Mouse (Mus musculus) heart, adult 2 months (tissue): ENCODE data around the gene Prg2. TPM values are rescaled to one million over a fixed set of nuclear protein-coding genes. Genes with fewer than 3 reads are reported as not detected.

Source experiments
- DNase-seq, 2 experiments: peaks; one replicate each; pipeline ENCODE4 v3.0.0; 2021
- H3K27ac ChIP-seq: fragments of 200-600 bp; 2 replicates; pipeline ENCODE4 v1.8.1; 2022
- H3K27me3 ChIP-seq: fragments of 200-500 bp; 2 replicates; pipeline ENCODE4 v1.6.1; 2012; ENCODE audit warnings: mild to moderate bottlenecking, low read length, inconsistent platforms, mixed read lengths; ENCODE audit not compliant: control insufficient read depth, insufficient read depth
- H3K36me3 ChIP-seq: fragments of 200-500 bp; 2 replicates; pipeline ENCODE4 v1.6.1; 2012; ENCODE audit warnings: low read length, inconsistent platforms; ENCODE audit not compliant: control insufficient read depth, insufficient read depth
- H3K4me1 ChIP-seq: fragments of 200-500 bp; 2 replicates; pipeline ENCODE4 v1.6.1; 2011; ENCODE audit warnings: low read length; ENCODE audit not compliant: control insufficient read depth, insufficient read depth
- H3K4me3 ChIP-seq: fragments of 200-600 bp; 2 replicates; pipeline ENCODE4 v1.8.1; 2022
- H3K79me2 ChIP-seq: fragments of 200-500 bp; replicated peaks from 2 replicates; pipeline ENCODE4 v1.6.1; 2012; ENCODE audit warnings: mild to moderate bottlenecking, inconsistent platforms, low read length, moderate library complexity, mixed read lengths; ENCODE audit not compliant: control insufficient read depth, insufficient read depth
- H3K9ac ChIP-seq: fragments of 200-500 bp; 2 replicates; pipeline ENCODE4 v1.6.1; 2012; ENCODE audit warnings: low read depth, mild to moderate bottlenecking, control low read depth, inconsistent platforms, low read length, mixed read lengths
- CTCF ChIP-seq: fragments of 200-600 bp; IDR thresholded peaks from 2 replicates; pipeline ENCODE4 v1.8.1; 2022; ENCODE audit warnings: antibody characterized with exemption, mild to moderate bottlenecking, moderate library complexity
- EP300 ChIP-seq: fragments of 200-500 bp; IDR thresholded peaks from 2 replicates; pipeline ENCODE4 v1.6.1; 2011; ENCODE audit warnings: low read depth, low read length, control low read depth; ENCODE audit not compliant: insufficient read depth
- POLR2A ChIP-seq: fragments of 200-500 bp; IDR thresholded peaks from 2 replicates; pipeline ENCODE4 v1.6.1; 2011; ENCODE audit warnings: mild to moderate bottlenecking, low read depth, low read length, control low read depth; ENCODE audit not compliant: insufficient read depth
- WGBS: fragments of 180-500 bp; shearing (Covaris S2); methylation state at CpG from one replicate; pipeline ENCODE4 v1.1.7; 2018; 5-methylcytosine and 5-hydroxymethylcytosine counted together
- intact Hi-C: fragments of 180-260 bp; cut with DNase I; formaldehyde crosslinking; loops from one replicate; pipeline ENCODE4 v1.15.1; 2025
- long read RNA-seq: library from polyadenylated mRNA; stranded (forward); transcript quantifications from one replicate; pipeline ENCODE4 v2.0.0, GENCODE M21; 2021
- polyA plus RNA-seq: library from polyadenylated mRNA; depleted of rRNA; stranded (reverse); fragments of >200 nt; gene quantifications from 2 replicates; pipeline ENCODE4 v1.2.3, GENCODE M21; 2012; rRNA removed
- total RNA-seq, 2 experiments: library from RNA; stranded (reverse); gene quantifications; 2 replicates each; pipeline ENCODE4 v1.2.3; 2021

Prg2 gene
- total RNA-seq (not detected), polyA plus RNA-seq (0.14 and 0.44 TPM in 2 replicates)
- long read RNA-seq: 0 reads

GRCm38 (mm10) chr2:84980188-84980587, at the start of gene Prg2:
Gene Prg2 (plus strand): TSS chr2:84980461.
- Histone ChIP-seq H3K4me3 (no peak within 1 kb of the TSS), H3K79me2 (no peaks in the 10 kb centered on the region), H3K4me1 (no peaks in the 10 kb centered on the region), H3K27me3 (no peaks in the 10 kb centered on the region), H3K36me3 (no peaks in the 10 kb centered on the region), H3K27ac (no peak within 1 kb of the TSS), H3K9ac (no peak within 1 kb of the TSS)
- WGBS: 57% methylated on average over 1 of the region's 1 CpGs
- intact Hi-C loops: no loop called here
- no peak for TF ChIP-seq EP300
- DNase-seq: no peak

DNA sequence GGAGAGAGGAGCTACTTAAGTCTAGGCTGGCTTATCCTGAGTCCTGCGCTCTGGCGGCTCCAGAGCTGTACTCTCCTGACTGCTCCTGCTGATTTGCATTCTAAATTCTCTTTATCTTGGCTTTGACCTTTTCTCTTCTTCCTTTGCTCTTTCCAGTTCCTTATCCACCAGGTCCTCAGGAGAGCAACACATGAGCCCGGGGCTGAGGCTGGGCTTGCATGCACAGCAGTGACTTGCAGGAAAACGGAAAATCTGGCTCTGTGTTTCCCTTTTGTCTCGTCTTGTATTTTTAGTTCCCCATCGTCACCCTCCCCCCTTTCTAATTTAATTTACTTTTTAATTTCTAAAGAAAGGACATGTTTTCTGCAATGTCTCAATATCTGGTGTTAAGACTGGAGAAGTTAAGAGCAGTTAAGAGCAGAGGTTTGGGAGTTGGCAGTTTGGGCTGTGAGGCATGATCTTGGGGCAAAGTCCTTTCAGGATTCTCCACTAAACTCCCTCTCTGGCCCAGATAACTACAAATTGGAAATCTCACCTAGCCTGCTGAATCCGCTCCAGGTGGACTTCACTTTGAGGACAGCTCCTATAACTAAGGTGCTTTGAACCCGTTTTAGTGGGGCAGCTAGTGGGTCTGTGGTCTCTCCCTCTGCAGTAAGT, 46.1 kb upstream of the Prg2 start:
- intact Hi-C loops: no loop called here
- Histone ChIP-seq H3K4me1 (peaks cover 3% of the 10 kb centered on the region; the same call in 1 of the 2 replicates), H3K9ac (no peak overlapping the region), H3K4me3 (no peak overlapping the region), H3K79me2 (no peaks in the 10 kb centered on the region; the same call in 1 of the 2 replicates), H3K27me3 (no peaks in the 10 kb centered on the region), H3K36me3 (peaks cover 4% of the 10 kb centered on the region), H3K27ac (peak overlapping the region; percentile 47)
- WGBS: 49% methylated on average over 8 of the region's 8 CpGs
- DNase-seq: no peak
- TF ChIP-seq CTCF (no peak), EP300 (no peak), POLR2A (no peak)

GRCm38 (mm10) chr2:84934649-84935007, 45.6 kb upstream of the Prg2 start:
- Histone ChIP-seq H3K36me3 (peaks cover 8% of the 10 kb centered on the region), H3K27ac (peak overlapping the region; percentile 47), H3K27me3 (no peaks in the 10 kb centered on the region), H3K4me3 (no peak overlapping the region), H3K4me1 (peaks cover 4% of the 10 kb centered on the region), H3K9ac (no peak overlapping the region), H3K79me2 (no peaks in the 10 kb centered on the region; the same call in 1 of the 2 replicates)
- intact Hi-C loops: no loop called here
- TF ChIP-seq POLR2A (no peak), CTCF (no peak), EP300 (no peak)
- 69% methylated on average over 4 of the region's 4 CpGs for WGBS
- no peak for DNase-seq

DNA sequence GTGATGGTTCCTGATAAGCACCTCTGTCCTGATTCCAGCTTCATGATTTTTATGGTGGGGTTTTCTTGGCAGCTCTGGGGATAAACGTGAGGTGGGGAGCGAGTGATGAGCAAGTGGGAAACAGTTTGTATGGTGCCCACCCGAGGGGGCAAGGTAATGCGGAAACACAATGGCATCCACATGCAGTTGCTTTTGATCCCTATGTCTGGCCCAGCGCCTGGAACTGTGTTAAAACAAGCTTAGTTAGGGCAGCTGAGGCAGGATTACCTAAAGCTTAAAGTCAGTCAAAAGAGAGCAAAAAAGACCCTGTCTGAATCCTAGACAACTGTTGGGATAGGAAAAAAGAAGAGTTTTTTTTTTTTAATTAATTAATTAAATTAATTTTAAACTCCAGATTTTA, 45.2 kb upstream of the Prg2 start:
- no peak for DNase-seq
- Histone ChIP-seq H3K27me3 (no peaks in the 10 kb centered on the region), H3K27ac (peak overlapping the region; percentile 47; the same call in 1 of the 2 replicates), H3K79me2 (no peaks in the 10 kb centered on the region; the same call in 1 of the 2 replicates), H3K9ac (no peak overlapping the region), H3K4me1 (peaks cover 7% of the 10 kb centered on the region), H3K36me3 (peaks cover 11% of the 10 kb centered on the region), H3K4me3 (no peak overlapping the region)
- intact Hi-C loops: no loop called here
- TF ChIP-seq POLR2A (no peak), CTCF (no peak), EP300 (no peak)
- 86% methylated on average over 5 of the region's 5 CpGs for WGBS

- no peaks in the 10 kb centered on the region for H3K27me3 ChIP-seq
- peaks cover 10% of the 10 kb centered on the region for H3K4me1 ChIP-seq
- peak within 1 kb of the TSS; percentile 91 for H3K27ac ChIP-seq
- H3K9ac ChIP-seq: peak within 1 kb of the TSS; percentile 100
- H3K36me3 ChIP-seq: peaks cover 21% of the 10 kb centered on the region
- 10% methylated on average over 38 of the region's 38 CpGs for WGBS
- H3K4me3 ChIP-seq: peak within 1 kb of the TSS; percentile 44
- no peaks in the 10 kb centered on the region; the same call in 1 of the 2 replicates for H3K79me2 ChIP-seq
- intact Hi-C loops: loop anchor here (1.0 kb wide), 1 partner anchor 20 kb away; no protein-coding TSS in a partner anchor
- peak; percentile 93 for DNase-seq
- TF ChIP-seq CTCF (0 out of 2 replicates have a peak, but pooled peaks have one; percentile 4), POLR2A (peak; percentile 98), EP300 (0 out of 2 replicates have a peak, but pooled peaks have one; percentile 44)
Observed at GRCm38 (mm10) chr2:84936474-84937429, 43.5 kb upstream of the Prg2 start, which contains the start of gene Slc43a3. Gene Slc43a3 (plus strand): TSS chr2:84936579.
